Mouse (Mus musculus): ENCODE results near the gene Tfrc. TPM values are rescaled to one million over a fixed set of nuclear protein-coding genes. Genes with fewer than 3 reads are reported as not detected.

Gene Tfrc
- polyA plus RNA-seq, 1 experiment from 2014 or later = 43.6 TPM

DNA sequence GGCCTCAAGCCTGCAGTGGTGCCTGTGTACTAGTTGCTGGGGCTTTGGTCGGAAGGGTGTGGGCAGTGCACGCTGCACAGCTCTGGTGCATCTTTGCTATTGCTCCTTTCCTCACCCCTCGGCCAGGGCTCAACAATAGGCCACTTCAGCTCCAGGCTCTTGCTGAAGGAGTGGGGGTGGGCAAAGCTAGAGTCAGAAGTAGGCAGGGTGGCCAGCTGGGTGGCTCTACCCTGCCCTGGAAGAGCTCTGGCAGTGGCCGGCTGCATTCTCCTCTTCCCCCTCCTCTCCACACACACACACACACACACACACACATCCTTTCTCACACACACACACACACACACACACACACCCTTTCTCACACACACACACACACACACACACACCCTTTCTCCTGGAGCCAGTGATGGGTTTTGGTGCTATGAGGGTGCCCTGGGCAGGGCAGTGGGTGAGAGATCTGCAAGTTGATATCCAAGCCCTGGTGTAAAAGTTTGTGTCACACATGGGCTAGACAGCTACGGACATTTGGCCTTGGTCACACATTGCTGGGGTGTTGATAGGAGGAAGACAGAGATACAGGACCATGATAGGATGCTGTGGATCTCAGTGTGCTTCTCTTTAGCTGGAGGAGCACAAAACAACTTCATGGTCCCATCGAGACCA, 45.5 kb downstream of the Tfrc start:
- Histone ChIP-seq H3K4me3 (ENCODE audit: low read depth, low read length) (no peak overlapping the region), H3K36me3 (ENCODE audit: control insufficient read depth, insufficient read depth, low read length) (no peaks in the 10 kb centered on the region), H3K27ac (ENCODE audit: low read depth, low read length) (no peak overlapping the region), H3K4me1 (ENCODE audit: control insufficient read depth, insufficient read depth, low read length) (peaks cover 12% of the 10 kb centered on the region), H3K9ac (replicated peaks; ENCODE audit: low read depth, low read length) (no peak overlapping the region), H3K27me3 (ENCODE audit: control insufficient read depth, insufficient read depth, low read length) (no peaks in the 10 kb centered on the region), H3K9me3 (ENCODE audit: control insufficient read depth, low read length) (no peaks in the 10 kb centered on the region), H3K4me2 (ENCODE audit: low read depth, low read length) (no peak overlapping the region)
- WGBS = 82% methylated on average over 6 of the region's 6 CpGs
- ATAC-seq (ENCODE audit: low read depth) = no peak

DNA sequence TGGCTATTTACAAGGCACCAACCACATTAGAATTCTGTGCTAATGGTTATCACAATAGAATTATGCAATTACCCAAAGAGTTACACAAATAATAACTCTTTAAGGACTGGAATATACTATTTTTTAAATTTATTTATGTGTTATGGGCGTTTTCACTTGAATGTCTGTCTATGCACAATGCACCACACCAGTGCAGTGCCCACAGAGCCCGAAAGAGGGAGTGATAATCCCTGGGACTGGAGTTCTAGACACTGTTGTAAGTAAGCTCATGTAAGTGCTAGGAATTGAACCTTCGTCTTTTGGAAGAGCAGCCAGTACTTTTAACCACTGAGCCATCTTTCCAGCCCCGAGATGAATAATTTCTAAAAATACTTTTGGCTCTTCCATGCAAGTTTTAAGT, 46.8 kb downstream of the Tfrc start:
- H3K27ac ChIP-seq (ENCODE audit: low read depth, low read length) = no peak overlapping the region
- no peak overlapping the region for H3K4me3 ChIP-seq (ENCODE audit: low read depth, low read length)
- no peak for ATAC-seq (ENCODE audit: low read depth)
- H3K9ac ChIP-seq (replicated peaks; ENCODE audit: low read depth, low read length) = no peak overlapping the region
- no peak overlapping the region for H3K4me2 ChIP-seq (ENCODE audit: low read depth, low read length)
- peaks cover 24% of the 10 kb centered on the region for H3K4me1 ChIP-seq (ENCODE audit: control insufficient read depth, insufficient read depth, low read length)
- 93% methylated on average over 4 of the region's 4 CpGs for WGBS
- H3K27me3 ChIP-seq (ENCODE audit: control insufficient read depth, insufficient read depth, low read length) = no peaks in the 10 kb centered on the region
- H3K9me3 ChIP-seq (ENCODE audit: control insufficient read depth, low read length) = no peaks in the 10 kb centered on the region
- H3K36me3 ChIP-seq (ENCODE audit: control insufficient read depth, insufficient read depth, low read length) = no peaks in the 10 kb centered on the region

DNA sequence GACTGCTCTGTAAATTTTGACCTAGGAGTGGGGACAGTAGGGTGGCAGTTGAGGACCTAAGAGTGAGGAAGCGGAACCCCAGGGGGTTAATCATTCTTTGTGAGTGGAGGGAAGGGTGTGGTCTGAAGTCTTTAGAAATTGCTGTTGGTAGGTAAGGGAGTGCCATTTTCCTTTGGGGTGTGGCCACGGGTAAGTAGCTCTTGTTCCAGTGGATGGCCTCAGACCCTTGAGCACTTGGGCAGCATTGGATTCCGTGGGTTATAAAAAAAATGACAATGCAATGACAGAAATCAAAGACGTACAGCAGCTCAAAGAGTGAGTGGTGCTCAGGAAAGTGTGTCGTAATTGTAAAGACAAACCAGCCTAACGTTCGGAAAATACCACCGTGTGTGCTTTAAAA, 47.6 kb downstream of the Tfrc start:
- Histone ChIP-seq H3K4me3 (ENCODE audit: low read depth, low read length) (no peak overlapping the region), H3K27me3 (ENCODE audit: control insufficient read depth, insufficient read depth, low read length) (no peaks in the 10 kb centered on the region), H3K36me3 (ENCODE audit: control insufficient read depth, insufficient read depth, low read length) (no peaks in the 10 kb centered on the region), H3K9ac (replicated peaks; ENCODE audit: low read depth, low read length) (no peak overlapping the region), H3K4me1 (ENCODE audit: control insufficient read depth, insufficient read depth, low read length) (peaks cover 32% of the 10 kb centered on the region), H3K9me3 (ENCODE audit: control insufficient read depth, low read length) (no peaks in the 10 kb centered on the region), H3K27ac (ENCODE audit: low read depth, low read length) (no peak overlapping the region), H3K4me2 (ENCODE audit: low read depth, low read length) (no peak overlapping the region)
- 80% methylated on average over 8 of the region's 8 CpGs for WGBS
- no peak for ATAC-seq (ENCODE audit: low read depth)

DNA sequence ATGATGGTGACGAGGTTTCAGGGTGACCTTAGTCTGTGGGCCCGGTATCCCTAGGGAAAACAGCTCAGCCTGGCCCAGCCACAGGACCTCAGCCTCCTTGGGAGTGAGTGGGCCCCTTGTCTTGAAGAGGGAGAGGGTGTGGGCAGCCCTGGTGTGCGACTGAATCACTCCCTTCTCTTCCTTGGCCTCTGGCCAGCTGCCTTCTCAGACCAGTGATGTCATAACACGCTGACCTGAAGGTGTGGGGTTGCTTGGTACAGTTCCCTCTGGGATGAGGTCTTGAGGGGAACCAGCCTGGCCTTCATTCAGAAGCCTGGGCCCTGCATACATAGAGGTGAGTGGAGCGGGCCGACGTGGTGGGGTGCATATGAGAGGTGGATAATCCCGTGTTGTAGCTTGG, 48.1 kb downstream of the Tfrc start:
- no peaks in the 10 kb centered on the region for H3K27me3 ChIP-seq (ENCODE audit: control insufficient read depth, insufficient read depth, low read length)
- no peak overlapping the region for H3K27ac ChIP-seq (ENCODE audit: low read depth, low read length)
- H3K9me3 ChIP-seq (ENCODE audit: control insufficient read depth, low read length) = no peaks in the 10 kb centered on the region
- H3K4me2 ChIP-seq (ENCODE audit: low read depth, low read length) = no peak overlapping the region
- H3K36me3 ChIP-seq (ENCODE audit: control insufficient read depth, insufficient read depth, low read length) = no peaks in the 10 kb centered on the region
- H3K4me1 ChIP-seq (ENCODE audit: control insufficient read depth, insufficient read depth, low read length) = peaks cover 37% of the 10 kb centered on the region
- 74% methylated on average over 8 of the region's 8 CpGs for WGBS
- no peak overlapping the region for H3K4me3 ChIP-seq (ENCODE audit: low read depth, low read length)
- no peak overlapping the region for H3K9ac ChIP-seq (replicated peaks; ENCODE audit: low read depth, low read length)
- ATAC-seq (ENCODE audit: low read depth) = no peak

DNA sequence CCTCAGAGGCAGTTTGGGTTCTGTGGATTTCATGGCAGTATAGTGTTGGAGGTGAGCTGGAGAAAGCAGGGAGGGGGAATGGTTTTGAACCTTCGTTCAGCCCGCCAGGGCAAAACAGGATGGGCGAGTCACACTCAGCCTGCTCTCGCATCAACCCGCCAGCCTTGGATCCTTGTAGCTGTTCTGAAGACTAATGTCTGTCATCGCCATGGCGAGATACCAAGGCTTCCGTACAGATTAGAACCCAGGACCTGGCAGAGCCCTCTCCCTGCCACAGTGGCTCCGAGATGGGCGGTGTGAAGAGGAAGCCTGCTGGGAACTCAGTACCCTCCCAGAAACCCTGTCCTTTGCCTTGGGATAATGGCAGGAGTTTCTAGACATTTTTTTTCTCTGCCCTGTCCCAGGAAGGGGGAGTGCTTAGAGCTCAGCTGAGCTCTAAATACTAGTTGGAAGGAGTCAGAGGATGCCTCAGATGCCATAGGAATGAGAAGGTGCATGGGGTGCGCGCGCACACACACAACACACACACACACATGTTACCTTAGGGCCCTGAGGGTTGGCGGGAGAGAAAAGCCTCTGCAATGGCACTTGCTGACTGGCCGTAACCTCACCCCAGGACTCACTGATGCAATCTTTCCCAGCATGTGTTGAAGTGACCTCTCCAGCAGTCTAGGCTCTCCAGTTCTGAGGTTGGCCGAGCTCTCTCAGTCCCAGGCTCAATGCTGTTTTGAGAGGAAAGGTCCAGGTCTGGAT, 49.0 kb downstream of the Tfrc start:
- no peak overlapping the region for H3K4me3 ChIP-seq (ENCODE audit: low read depth, low read length)
- H3K27me3 ChIP-seq (ENCODE audit: control insufficient read depth, insufficient read depth, low read length) = no peaks in the 10 kb centered on the region
- H3K36me3 ChIP-seq (ENCODE audit: control insufficient read depth, insufficient read depth, low read length) = no peaks in the 10 kb centered on the region
- ATAC-seq (ENCODE audit: low read depth) = no peak
- H3K9ac ChIP-seq (replicated peaks; ENCODE audit: low read depth, low read length) = no peak overlapping the region
- WGBS = 90% methylated on average over 16 of the region's 16 CpGs
- peaks cover 41% of the 10 kb centered on the region for H3K4me1 ChIP-seq (ENCODE audit: control insufficient read depth, insufficient read depth, low read length)
- H3K9me3 ChIP-seq (ENCODE audit: control insufficient read depth, low read length) = no peaks in the 10 kb centered on the region
- no peak overlapping the region for H3K4me2 ChIP-seq (ENCODE audit: low read depth, low read length)
- no peak overlapping the region for H3K27ac ChIP-seq (ENCODE audit: low read depth, low read length)

DNA sequence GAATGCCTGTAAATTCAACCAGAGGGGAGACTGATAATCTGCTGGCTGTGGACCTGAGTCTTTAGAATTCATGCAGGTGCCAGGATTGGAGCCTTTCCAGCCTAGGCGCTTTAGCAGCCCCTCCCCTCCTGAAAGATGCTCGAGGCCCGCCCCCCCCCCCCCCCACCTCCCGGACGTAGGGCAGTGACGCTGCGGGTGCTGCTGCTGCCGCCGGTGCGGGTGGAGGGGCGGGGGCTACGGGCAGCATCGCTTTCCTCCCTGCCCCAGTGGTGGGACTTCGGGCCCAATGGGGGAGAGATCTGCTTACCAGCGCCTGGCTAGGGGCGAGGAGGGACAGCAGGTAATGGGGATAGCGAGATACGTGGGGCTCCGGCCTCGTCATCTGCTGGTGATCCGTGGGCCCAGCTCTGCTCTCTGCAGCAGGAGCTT, 50.0 kb downstream of the Tfrc start:
- H3K9me3 ChIP-seq (ENCODE audit: control insufficient read depth, low read length) = no peaks in the 10 kb centered on the region
- WGBS = 3% methylated on average over 16 of the region's 21 CpGs
- peaks cover 48% of the 10 kb centered on the region for H3K4me1 ChIP-seq (ENCODE audit: control insufficient read depth, insufficient read depth, low read length)
- H3K27ac ChIP-seq (ENCODE audit: low read depth, low read length) = peak overlapping the region; percentile 90
- H3K36me3 ChIP-seq (ENCODE audit: control insufficient read depth, insufficient read depth, low read length) = no peaks in the 10 kb centered on the region
- H3K4me2 ChIP-seq (ENCODE audit: low read depth, low read length) = peak overlapping the region; percentile 61
- peak overlapping the region; percentile 61 for H3K9ac ChIP-seq (replicated peaks; ENCODE audit: low read depth, low read length)
- 0 out of 2 replicates have a peak, but pooled peaks have one; percentile 28 for ATAC-seq (ENCODE audit: low read depth)
- H3K4me3 ChIP-seq (ENCODE audit: low read depth, low read length) = peak overlapping the region; percentile 40
- no peaks in the 10 kb centered on the region for H3K27me3 ChIP-seq (ENCODE audit: control insufficient read depth, insufficient read depth, low read length)

DNA sequence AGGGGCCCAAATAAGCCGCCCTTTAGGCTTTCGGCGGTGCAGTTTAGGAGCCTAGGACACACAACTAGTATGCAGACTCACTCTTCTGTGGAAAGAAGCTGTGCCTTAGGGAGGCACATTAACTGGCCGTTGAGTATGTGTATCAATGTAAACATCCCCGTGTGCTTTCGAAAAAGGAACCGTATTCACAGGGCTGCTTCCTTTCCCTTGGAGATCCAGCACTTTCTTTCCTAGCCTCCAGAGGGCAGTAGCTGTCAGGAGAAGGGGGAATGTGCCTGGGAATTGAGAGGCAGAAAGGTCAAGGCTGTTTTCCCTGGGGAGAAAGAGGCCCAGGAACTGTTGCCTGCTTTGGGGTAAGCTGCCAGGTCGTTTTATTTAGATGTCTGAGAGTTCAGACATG, 50.7 kb downstream of the Tfrc start:
- Histone ChIP-seq H3K36me3 (ENCODE audit: control insufficient read depth, insufficient read depth, low read length) (no peaks in the 10 kb centered on the region), H3K27me3 (ENCODE audit: control insufficient read depth, insufficient read depth, low read length) (no peaks in the 10 kb centered on the region), H3K9ac (replicated peaks; ENCODE audit: low read depth, low read length) (peak overlapping the region; percentile 61), H3K4me2 (ENCODE audit: low read depth, low read length) (peak overlapping the region; percentile 61), H3K4me1 (ENCODE audit: control insufficient read depth, insufficient read depth, low read length) (peaks cover 52% of the 10 kb centered on the region), H3K27ac (ENCODE audit: low read depth, low read length) (peak overlapping the region; percentile 90), H3K9me3 (ENCODE audit: control insufficient read depth, low read length) (no peaks in the 10 kb centered on the region), H3K4me3 (ENCODE audit: low read depth, low read length) (peak overlapping the region; percentile 40)
- ATAC-seq (ENCODE audit: low read depth) = 0 out of 2 replicates have a peak, but pooled peaks have one; percentile 5
- WGBS = 11% methylated on average over 8 of the region's 8 CpGs

DNA sequence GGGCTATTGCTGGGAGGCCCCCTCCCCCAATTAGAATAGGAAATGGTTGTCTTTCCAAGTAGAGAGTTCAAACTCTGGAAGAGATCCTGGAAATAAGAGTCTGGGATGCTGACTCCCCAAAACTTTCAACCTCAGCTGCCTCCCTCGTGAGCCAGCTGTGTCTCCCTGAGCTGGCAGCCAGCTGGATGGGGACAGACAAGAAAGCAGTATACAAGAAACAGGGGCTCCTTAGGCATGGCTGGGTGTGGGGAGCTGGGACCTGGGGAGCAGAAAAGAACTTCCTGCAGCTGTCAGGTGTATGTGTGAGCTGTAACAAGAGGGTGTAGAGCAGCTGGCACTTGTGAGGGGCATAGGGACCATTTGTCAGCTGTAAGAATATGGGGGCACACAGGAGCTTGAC, 51.4 kb downstream of the Tfrc start:
- Histone ChIP-seq H3K4me3 (ENCODE audit: low read depth, low read length) (no peak overlapping the region), H3K4me1 (ENCODE audit: control insufficient read depth, insufficient read depth, low read length) (peaks cover 53% of the 10 kb centered on the region), H3K27me3 (ENCODE audit: control insufficient read depth, insufficient read depth, low read length) (no peaks in the 10 kb centered on the region), H3K36me3 (ENCODE audit: control insufficient read depth, insufficient read depth, low read length) (no peaks in the 10 kb centered on the region), H3K4me2 (ENCODE audit: low read depth, low read length) (peak overlapping the region; percentile 42; the same call in 1 of the 2 replicates), H3K9me3 (ENCODE audit: control insufficient read depth, low read length) (no peaks in the 10 kb centered on the region), H3K27ac (ENCODE audit: low read depth, low read length) (peak overlapping the region; percentile 90), H3K9ac (replicated peaks; ENCODE audit: low read depth, low read length) (no peak overlapping the region)
- 59% methylated on average over 1 of the region's 1 CpGs for WGBS
- 0 out of 2 replicates have a peak, but pooled peaks have one; percentile 1 for ATAC-seq (ENCODE audit: low read depth)

Data from neural tube, embryonic 14.5 days (tissue).